Mouse (Mus musculus) Muller cell, postnatal 12 days (primary cell): ENCODE measurements around the gene Tead1.

Experiments used
- DNase-seq: peaks from one replicate; pipeline ENCODE4 v3.0.0-alpha.2; 2015; ENCODE audit errors: inconsistent ontology term

The Tead1 gene

GRCm38 (mm10) chr7:112686586-112686985, 7.5 kb downstream of the Tead1 start:
- DNase-seq, result no peak

- DNase-seq, result no peak
These were observed 9.4 kb downstream of the Tead1 start for GRCm38 (mm10) chr7:112688425-112689001.

- DNase-seq, result no peak
These were observed 12.0 kb downstream of the Tead1 start for GRCm38 (mm10) chr7:112690836-112691781.

GRCm38 (mm10) chr7:112693566-112693965, 14.4 kb downstream of the Tead1 start:
- DNase-seq, result no peak

GRCm38 (mm10) chr7:112696777-112697161, 17.7 kb downstream of the Tead1 start:
- no peak for DNase-seq

- DNase-seq, result peak; percentile 92
These were observed 18.2 kb downstream of the Tead1 start for GRCm38 (mm10) chr7:112697162-112697841.

GRCm38 (mm10) chr7:112700082-112700481, 21.0 kb downstream of the Tead1 start:
- DNase-seq, result peak; percentile 92

GRCm38 (mm10) chr7:112703341-112703740, 24.2 kb downstream of the Tead1 start:
- DNase-seq, result no peak

- DNase-seq, result no peak
These were observed 26.8 kb downstream of the Tead1 start for GRCm38 (mm10) chr7:112705870-112706269.

GRCm38 (mm10) chr7:112706756-112707155, 27.6 kb downstream of the Tead1 start:
- no peak for DNase-seq

GRCm38 (mm10) chr7:112710409-112711107, 31.4 kb downstream of the Tead1 start:
- no peak for DNase-seq

- no peak for DNase-seq
These were observed 32.9 kb downstream of the Tead1 start for GRCm38 (mm10) chr7:112711977-112712376.

GRCm38 (mm10) chr7:112713509-112713908, 34.4 kb downstream of the Tead1 start:
- DNase-seq, result peak; percentile 88

GRCm38 (mm10) chr7:112714783-112715182, 35.7 kb downstream of the Tead1 start:
- no peak for DNase-seq

GRCm38 (mm10) chr7:112716701-112717100, 37.6 kb downstream of the Tead1 start:
- no peak for DNase-seq

GRCm38 (mm10) chr7:112717676-112718075, 38.6 kb downstream of the Tead1 start:
- peak; percentile 69 for DNase-seq

- no peak for DNase-seq
These were observed 40.5 kb downstream of the Tead1 start for GRCm38 (mm10) chr7:112719394-112720142.

GRCm38 (mm10) chr7:112720143-112720988, 41.2 kb downstream of the Tead1 start:
- peak; percentile 96 for DNase-seq

GRCm38 (mm10) chr7:112720989-112721337, 41.8 kb downstream of the Tead1 start:
- no peak for DNase-seq

GRCm38 (mm10) chr7:112721859-112722258, 42.7 kb downstream of the Tead1 start:
- DNase-seq, result no peak
